Mouse (Mus musculus) CH12.LX (cell line): Measurements from ENCODE around the gene Mybpc3. TPM values are rescaled to one million over a fixed set of nuclear protein-coding genes. Genes with fewer than 3 reads are reported as not detected.

Experiments
- DNase-seq: peaks from one replicate; pipeline ENCODE4 v3.0.0-alpha.2; 2013; ENCODE audit errors: extremely low read depth
- H3K27ac ChIP-seq: 2 replicates; pipeline ENCODE4 v1.5.1; 2012; ENCODE audit warnings: low read depth, mild to moderate bottlenecking, control low read depth, moderate library complexity; ENCODE audit not compliant: insufficient read depth
- H3K27me3 ChIP-seq: replicated peaks from 2 replicates; pipeline ENCODE3; 2012; ENCODE audit warnings: inconsistent platforms
- H3K36me3 ChIP-seq, 2 experiments: replicated peaks in 1 of 2; 2 replicates each; pipeline versions ENCODE3 to v1.6.1; 2012; ENCODE audit warnings: inconsistent platforms in 1 of 2, low read length in 1 of 2, mild to moderate bottlenecking in 1 of 2, mixed read lengths in 1 of 2, moderate library complexity in 1 of 2; ENCODE audit not compliant: control insufficient read depth in 1 of 2, insufficient read depth in 1 of 2
- H3K4me1 ChIP-seq, 2 experiments: 2 replicates each; pipeline ENCODE4 v1.6.1; 2012; ENCODE audit warnings: inconsistent platforms in 1 of 2, moderate library complexity in 1 of 2; ENCODE audit not compliant: insufficient read depth in 2 of 2, control insufficient read depth in 1 of 2
- H3K4me2 ChIP-seq: 2 replicates; pipeline ENCODE4 v1.6.1; 2012; ENCODE audit warnings: low read depth, mild to moderate bottlenecking, control low read depth; ENCODE audit not compliant: poor library complexity, insufficient read depth, severe bottlenecking
- H3K4me3 ChIP-seq, 3 experiments: fragments of 150-350 bp in 1 of 3; sonication (generic) in 1 of 3; replicated peaks in 1 of 3; 2 replicates each; pipeline versions ENCODE3 to v1.5.1; 2011 to 2012; ENCODE audit warnings: low read depth in 2 of 3, low read length in 2 of 3, mild to moderate bottlenecking in 2 of 3, moderate library complexity in 2 of 3, control low read depth in 1 of 3, improper control_type of control experiment in 1 of 3, inconsistent platforms in 1 of 3, mixed read lengths in 1 of 3; ENCODE audit not compliant: poor library complexity in 1 of 3
- H3K79me2 ChIP-seq: replicated peaks from 2 replicates; pipeline ENCODE4 v1.6.1; 2012; ENCODE audit warnings: mild to moderate bottlenecking, moderate library complexity; ENCODE audit not compliant: control insufficient read depth, poor library complexity, insufficient read depth, severe bottlenecking; ENCODE audit errors: extremely low read depth
- H3K9ac ChIP-seq: 2 replicates; pipeline ENCODE4 v1.6.1; 2012; ENCODE audit warnings: low read depth, mild to moderate bottlenecking, control low read depth, moderate library complexity; ENCODE audit not compliant: insufficient read depth
- H3K9me3 ChIP-seq: replicated peaks from 2 replicates; pipeline ENCODE3; 2012; ENCODE audit warnings: low read length, inconsistent platforms, mixed read lengths
- BHLHE40 ChIP-seq: IDR thresholded peaks from 2 replicates; pipeline ENCODE4 v1.6.1; 2011; ENCODE audit warnings: mild to moderate bottlenecking, low read depth, low read length, improper control_type of control experiment
- CHD1 ChIP-seq: IDR thresholded peaks from 2 replicates; pipeline ENCODE4 v1.6.1; 2012; ENCODE audit warnings: low read depth, low read length, improper control_type of control experiment, inconsistent platforms
- CHD2 ChIP-seq: IDR thresholded peaks from 2 replicates; pipeline ENCODE4 v1.6.1; 2011; ENCODE audit warnings: low read length, improper control_type of control experiment
- CTCF ChIP-seq, 2 experiments: IDR thresholded peaks in 1 of 2; conservative IDR thresholded peaks in 1 of 2; 2 replicates each; pipeline ENCODE4 v1.5.1; 2011 to 2012; ENCODE audit warnings: low read depth in 2 of 2, low read length in 2 of 2, improper control_type of control experiment in 1 of 2, inconsistent platforms in 1 of 2, mild to moderate bottlenecking in 1 of 2, moderate library complexity in 1 of 2
- HCFC1 ChIP-seq: IDR thresholded peaks from 2 replicates; pipeline ENCODE4 v1.6.1; 2012; ENCODE audit warnings: low read depth, mild to moderate bottlenecking, inconsistent platforms, low read length, improper control_type of control experiment
- JUN ChIP-seq: IDR thresholded peaks from 2 replicates; pipeline ENCODE4 v1.6.1; 2011; ENCODE audit warnings: low read depth, mild to moderate bottlenecking, low read length, improper control_type of control experiment, moderate library complexity; ENCODE audit not compliant: insufficient read depth
- MXI1 ChIP-seq: IDR thresholded peaks from 2 replicates; pipeline ENCODE4 v1.6.1; 2011; ENCODE audit warnings: mild to moderate bottlenecking, low read depth, low read length, improper control_type of control experiment
- NELFE ChIP-seq: IDR thresholded peaks from 2 replicates; pipeline ENCODE4 v1.6.1; 2011; ENCODE audit warnings: low read depth, low read length, improper control_type of control experiment
- PAX5 ChIP-seq: IDR thresholded peaks from 2 replicates; pipeline ENCODE4 v1.6.1; 2012; ENCODE audit warnings: low read length, inconsistent platforms, mixed read lengths
- POLR2A ChIP-seq: IDR thresholded peaks from 2 replicates; pipeline ENCODE4 v1.6.1; 2011; ENCODE audit warnings: low read depth, mild to moderate bottlenecking, improper control_type of control experiment, low read length
- POLR2AphosphoS2 ChIP-seq: IDR thresholded peaks from 2 replicates; pipeline ENCODE4 v1.6.1; 2011; ENCODE audit warnings: low read depth, low read length, improper control_type of control experiment
- RCOR1 ChIP-seq: conservative IDR thresholded peaks from 2 replicates; pipeline ENCODE4 v1.6.1; 2012; ENCODE audit warnings: low read depth, mild to moderate bottlenecking, inconsistent platforms, low read length, improper control_type of control experiment
- SIN3A ChIP-seq: IDR thresholded peaks from 2 replicates; pipeline ENCODE4 v1.6.1; 2012; ENCODE audit warnings: low read length, improper control_type of control experiment, inconsistent platforms
- SMC3 ChIP-seq: IDR thresholded peaks from 2 replicates; pipeline ENCODE4 v1.6.1; 2011; ENCODE audit warnings: low read depth, low read length, improper control_type of control experiment
- TBP ChIP-seq: conservative IDR thresholded peaks from 2 replicates; pipeline ENCODE4 v1.6.1; 2011; ENCODE audit warnings: low read depth, low read length, improper control_type of control experiment
- UBTF ChIP-seq: IDR thresholded peaks from 2 replicates; pipeline ENCODE4 v1.6.1; 2012; ENCODE audit warnings: low read depth, mild to moderate bottlenecking, inconsistent platforms, low read length, improper control_type of control experiment, moderate library complexity
- USF1 ChIP-seq: IDR thresholded peaks from 2 replicates; pipeline ENCODE4 v1.6.1; 2014; ENCODE audit warnings: low read depth, mild to moderate bottlenecking, inconsistent platforms, low read length, improper control_type of control experiment
- ZKSCAN1 ChIP-seq: IDR thresholded peaks from 2 replicates; pipeline ENCODE4 v1.6.1; 2012; ENCODE audit warnings: low read depth, inconsistent platforms, low read length, improper control_type of control experiment, borderline replicate concordance
- dilution Hi-C: fragments of 300-500 bp; cut with MboI; formaldehyde crosslinking; loops from 2 replicates; pipeline ENCODE4 v1.14.3; 2020; ENCODE audit warnings: low sequenced_read_pairs; ENCODE audit not compliant: extremely low pct_unique_long_range_greater_than_20kb, extremely low pct_ligation_motif_present
- in situ Hi-C: fragments of 300-500 bp; cut with MboI; formaldehyde crosslinking; loops from 3 replicates; pipeline ENCODE4 v1.14.3; 2019; ENCODE audit warnings: low sequenced_read_pairs, low pct_ligation_motif_present, low pct_unique_long_range_greater_than_20kb, mixed read lengths
- polyA plus RNA-seq: library from polyadenylated mRNA; unstranded; fragments of >175 nt; gene quantifications from 2 replicates; pipeline ENCODE4 v1.2.1, GENCODE M21; 2012; ENCODE audit warnings: low read depth; ENCODE audit not compliant: insufficient read length
- total RNA-seq, 2 experiments: library from RNA; depleted of rRNA; stranded (reverse); fragments of 300-350 nt in 1 of 2; fragments of >200 nt in 1 of 2; gene quantifications; 2 replicates each; pipeline ENCODE4 v1.2.3; 2012 to 2014

The Mybpc3 gene
- total RNA-seq (2012; rRNA removed) (0.04 TPM in 2 replicates), total RNA-seq (2014; rRNA removed) (0.07 and 0.15 TPM in 2 replicates), polyA plus RNA-seq (0.27 TPM in 2 replicates)

GRCm38 (mm10) chr2:91117585-91118275 is at the start of gene Mybpc3:
Mybpc3 (plus strand) TSS chr2:91118144.
- peaks cover 38 to 58% of the 10 kb centered on the region in 2 experiments for H3K36me3 ChIP-seq
- H3K9me3 ChIP-seq: no peaks in the 10 kb centered on the region
- TF ChIP-seq PAX5 (no peak), POLR2A (no peak), SMC3 (no peak), POLR2AphosphoS2 (no peak), JUN (no peak)
- no peak within 1 kb of the TSS for H3K9ac ChIP-seq
- no peaks in the 10 kb centered on the region for H3K79me2 ChIP-seq
- no peak within 1 kb of the TSS for H3K4me2 ChIP-seq
- DNase-seq: no peak
- dilution Hi-C loops (no loop called here), in situ Hi-C loops (no loop called here)
- no peaks in the 10 kb centered on the region for H3K27me3 ChIP-seq
- H3K4me3 ChIP-seq: no peak within 1 kb of the TSS
- no peak within 1 kb of the TSS for H3K27ac ChIP-seq
- H3K4me1 ChIP-seq: peaks cover 0 to 3% of the 10 kb centered on the region in 2 experiments; a peak in 1 of 4 replicates

- dilution Hi-C loops: no loop called here
- Histone ChIP-seq H3K4me2 (no peak overlapping the region), H3K79me2 (no peaks in the 10 kb centered on the region), H3K27ac (no peak overlapping the region), H3K9ac (no peak overlapping the region)
- in situ Hi-C loops: no loop called here
- TF ChIP-seq ZKSCAN1: no peak
- no peak for TF ChIP-seq HCFC1
- no peak for TF ChIP-seq BHLHE40
- TF ChIP-seq PAX5: no peak
- no peak for TF ChIP-seq RCOR1
- no peak for TF ChIP-seq USF1
- no peak for TF ChIP-seq CHD2
- no peak for TF ChIP-seq TBP
- TF ChIP-seq UBTF: no peak
- no peak for TF ChIP-seq NELFE
- no peak for TF ChIP-seq CTCF (conservative IDR thresholded peaks at IDR 0.05 in 1 of 2, IDR thresholded peaks at IDR 0.05 in 1 of 2; ENCODE audit: low read depth in 2 of 2, low read length in 2 of 2)
- no peak for TF ChIP-seq MXI1
- TF ChIP-seq SIN3A: no peak
- TF ChIP-seq CHD1: no peak
- TF ChIP-seq, all 38 proteins: peak for 0
- no peaks in the 10 kb centered on the region for H3K9me3 ChIP-seq
- DNase-seq: no peak
- no peak overlapping the region for H3K4me3 ChIP-seq
- peaks cover 20 to 35% of the 10 kb centered on the region in 2 experiments for H3K4me1 ChIP-seq
- H3K36me3 ChIP-seq: peaks cover 24 to 45% of the 10 kb centered on the region in 2 experiments
- no peaks in the 10 kb centered on the region for H3K27me3 ChIP-seq
Measured at GRCm38 (mm10) chr2:91068162-91068871, 49.6 kb upstream of the Mybpc3 start.
